Mouse (Mus musculus) retina, adult 2 months (tissue): Measurements from ENCODE around the gene Vmn1r239-ps.
"Not testable (repeated sequence)": the region's sequence is repeated elsewhere in the genome, so short reads cannot be mapped to it uniquely, and the experiment has no call there.

Source experiments
- DNase-seq: peaks from one replicate; pipeline ENCODE4 v3.0.0-alpha.2; 2012; ENCODE audit warnings: low read depth, low spot score

The Vmn1r239-ps gene

DNA sequence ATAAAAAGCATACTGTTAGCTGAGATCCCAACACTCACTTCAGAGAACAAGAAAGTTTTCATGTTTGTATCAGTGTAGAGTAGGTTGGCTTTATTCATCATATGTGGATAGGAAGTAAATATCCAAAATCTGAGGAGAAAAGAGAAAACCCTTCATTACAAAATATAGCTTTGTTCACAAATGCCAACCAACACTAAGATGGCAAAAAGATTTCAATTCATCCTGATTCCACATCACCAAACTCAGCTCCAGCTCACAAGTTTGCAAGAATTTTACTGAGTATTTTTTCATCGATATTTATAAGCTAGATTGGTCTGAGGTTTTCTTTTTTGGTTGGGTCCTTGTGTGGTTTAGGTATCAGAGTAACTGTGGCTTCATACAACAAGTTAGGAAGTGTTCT is at the start of gene Vmn1r239-ps:
TSS of gene Vmn1r239-ps (minus strand) at position 101 of the 400 bp plus-strand sequence.
- not testable (repeated sequence) for DNase-seq

- no peak for DNase-seq
These were observed 36.0 kb upstream of the Vmn1r239-ps start for GRCm38 (mm10) chrX:147489551-147489950.

GRCm38 (mm10) chrX:147443386-147443785 is 10.1 kb downstream of the Vmn1r239-ps start:
- no peak for DNase-seq

GRCm38 (mm10) chrX:147435400-147435799 is 18.1 kb downstream of the Vmn1r239-ps start:
- no peak for DNase-seq

- DNase-seq = no peak
These were observed 23.8 kb downstream of the Vmn1r239-ps start for GRCm38 (mm10) chrX:147429753-147430152.

- no peak for DNase-seq
These were observed 24.4 kb downstream of the Vmn1r239-ps start, which contains the start of gene Il13ra2 for GRCm38 (mm10) chrX:147429129-147429528. Gene Il13ra2 (minus strand): TSS chrX:147429192.
